12 mouse cellular contexts compared by ENCODE assay signal in the genomic region with DNA sequence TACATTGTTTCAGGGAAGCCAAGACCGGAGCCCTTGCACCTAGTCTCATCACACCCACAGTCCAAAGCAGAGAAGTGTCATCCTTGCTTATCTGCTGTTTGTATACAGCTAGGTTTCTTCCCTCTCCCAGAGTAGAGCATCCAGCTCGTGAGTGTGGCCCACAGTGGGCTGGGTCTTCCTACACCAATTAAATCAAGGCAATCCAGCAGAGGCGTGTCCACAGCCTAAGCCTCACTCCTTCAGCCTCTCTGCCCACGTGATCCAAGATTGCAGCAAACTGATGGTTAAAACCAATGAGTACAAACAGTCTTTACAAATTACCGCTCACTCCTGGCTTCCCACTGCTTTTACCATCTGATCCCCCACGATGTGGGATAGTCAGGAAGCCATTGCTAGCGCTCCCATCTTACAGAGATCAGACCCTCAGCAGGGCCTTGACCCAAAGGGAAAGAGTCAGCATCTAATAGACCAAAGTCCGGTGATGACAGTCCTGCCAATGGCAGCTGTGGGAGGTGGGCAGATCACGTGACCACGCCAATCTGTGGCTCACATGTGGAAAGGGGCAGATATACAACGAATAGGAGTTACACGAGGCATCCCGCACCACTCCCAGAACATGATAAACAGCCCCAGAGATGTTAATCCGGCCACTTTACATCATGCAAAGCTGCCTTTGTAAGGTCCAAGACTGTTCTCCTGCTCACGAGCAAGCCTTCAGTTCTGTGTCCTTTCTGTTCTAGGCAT. TPM values are rescaled to one million over a fixed set of nuclear protein-coding genes. Genes with fewer than 3 reads are reported as not detected.
DNase-seq lines count a peak whose midpoint lies in the region; ATAC-seq and TF ChIP-seq lines count a peak whose summit lies in the region.
"Had no signal": no experiment of that assay in that cellular context is flagged by ENCODE, and none has a peak within 500 bp of the region (broad histone marks: within the 10 kb centered on the region; RNA-seq: fewer than 3 reads in every experiment).

No protein-coding gene starts in this region.

- no peaks in the 10 kb centered on the region for H3K36me3 ChIP-seq in kidney, embryonic 15.5 days
- no peaks in the 10 kb centered on the region for H3K36me3 ChIP-seq in kidney, adult 2 months (ENCODE audit: control insufficient read depth, insufficient read depth, low read length)
- H3K36me3 ChIP-seq in intestine, embryonic 15.5 days, result no peaks in the 10 kb centered on the region
- H3K36me3 ChIP-seq in stomach, postnatal 0 days (ENCODE audit: control insufficient read depth, insufficient read depth, low read length), result no peaks in the 10 kb centered on the region
- H3K36me3 ChIP-seq: limb, embryonic 13.5 days had no signal

- no peak overlapping the region for H3K4me2 ChIP-seq in kidney, embryonic 15.5 days
- no peak overlapping the region for H3K4me2 ChIP-seq in intestine, embryonic 15.5 days (replicated peaks)
- H3K4me2 ChIP-seq in stomach, postnatal 0 days (replicated peaks; ENCODE audit: low read depth), result no peak overlapping the region
- H3K4me2 ChIP-seq: hindbrain, embryonic 14.5 days; limb, embryonic 13.5 days had no signal

- DNase-seq in kidney, adult 2 months, result no peak
- DNase-seq in retina, postnatal 1 day, result peak; percentile 40
- no peak for DNase-seq in retina, embryonic 14.5 days (ENCODE audit: low spot score)
- DNase-seq in stomach, postnatal 0 days (ENCODE audit: low spot score), result no peak
- DNase-seq in cerebellum, postnatal 10 days, result no peak
- no peak for DNase-seq in layer of hippocampus, postnatal 14 days (ENCODE audit: low spot score in 2 of 2)
- DNase-seq: heart, adult 2 months; thymus, adult 18-20 months had no signal

- no peak overlapping the region for H3K27ac ChIP-seq in kidney, embryonic 15.5 days
- no peak overlapping the region for H3K27ac ChIP-seq in kidney, adult 2 months (ENCODE audit: insufficient read depth, low read depth, low read length)
- H3K27ac ChIP-seq in intestine, embryonic 15.5 days, result no peak overlapping the region
- no peak overlapping the region for H3K27ac ChIP-seq in stomach, postnatal 0 days (replicated peaks)
- H3K27ac ChIP-seq: heart, adult 2 months; hindbrain, embryonic 14.5 days; limb, embryonic 13.5 days had no signal

- H3K4me3 ChIP-seq in kidney, embryonic 15.5 days (replicated peaks), result no peak overlapping the region
- no peak overlapping the region for H3K4me3 ChIP-seq in kidney, adult 2 months (ENCODE audit: insufficient read depth, low read depth, low read length)
- no peak overlapping the region for H3K4me3 ChIP-seq in intestine, embryonic 15.5 days (replicated peaks)
- H3K4me3 ChIP-seq in stomach, postnatal 0 days (ENCODE audit: low read depth, low read length), result no peak overlapping the region
- H3K4me3 ChIP-seq: heart, adult 2 months; limb, embryonic 13.5 days had no signal

- H3K9ac ChIP-seq in kidney, embryonic 15.5 days, result no peak overlapping the region
- H3K9ac ChIP-seq in intestine, embryonic 15.5 days, result no peak overlapping the region
- no peak overlapping the region for H3K9ac ChIP-seq in stomach, postnatal 0 days (ENCODE audit: low read length)
- H3K9ac ChIP-seq: hindbrain, embryonic 14.5 days; limb, embryonic 13.5 days had no signal

- no peak for TF ChIP-seq POLR2A in kidney, adult 2 months (IDR thresholded peaks at IDR 0.05; ENCODE audit: low read depth, low read length)

- no peak for TF ChIP-seq CTCF in kidney, adult 2 months (conservative IDR thresholded peaks at IDR 0.05; ENCODE audit: insufficient read depth, insufficient read length, low read depth, low read length)
- no peak for TF ChIP-seq CTCF in stomach, postnatal 0 days (IDR thresholded peaks at IDR 0.05; ENCODE audit: low read depth)

- H3K9me3 ChIP-seq in kidney, embryonic 15.5 days (replicated peaks), result no peaks in the 10 kb centered on the region
- no peaks in the 10 kb centered on the region for H3K9me3 ChIP-seq in intestine, embryonic 15.5 days
- H3K9me3 ChIP-seq in stomach, postnatal 0 days (ENCODE audit: control insufficient read depth, low read length), result no peaks in the 10 kb centered on the region
- H3K9me3 ChIP-seq: limb, embryonic 13.5 days had no signal

- H3K4me1 ChIP-seq in kidney, embryonic 15.5 days, result peaks cover 18% of the 10 kb centered on the region
- H3K4me1 ChIP-seq in kidney, adult 2 months (ENCODE audit: control insufficient read depth, insufficient read depth, low read length), result no peaks in the 10 kb centered on the region; the same call in 1 of the 2 replicates
- H3K4me1 ChIP-seq in intestine, embryonic 15.5 days (replicated peaks), result no peaks in the 10 kb centered on the region
- no peaks in the 10 kb centered on the region for H3K4me1 ChIP-seq in stomach, postnatal 0 days (replicated peaks; ENCODE audit: control insufficient read depth, insufficient read depth)

- TF ChIP-seq EP300 in stomach, postnatal 0 days (optimal IDR thresholded peaks at IDR 0.05), result no peak

- ATAC-seq in kidney, embryonic 15.5 days (replicated peaks; ENCODE audit: low FRiP score), result 0 out of 2 replicates have a peak, but pooled peaks have one; percentile 55
- peak; percentile 80 for ATAC-seq in intestine, embryonic 15.5 days
- 0 out of 2 replicates have a peak, but pooled peaks have one; percentile 26 for ATAC-seq in stomach, postnatal 0 days (ENCODE audit: low FRiP score, low TSS enrichment)

- no peaks in the 10 kb centered on the region for H3K27me3 ChIP-seq in kidney, embryonic 15.5 days
- H3K27me3 ChIP-seq in kidney, adult 2 months (replicated peaks; ENCODE audit: control insufficient read depth, insufficient read depth, low read length), result no peaks in the 10 kb centered on the region
- H3K27me3 ChIP-seq in intestine, embryonic 15.5 days (replicated peaks), result no peaks in the 10 kb centered on the region
- H3K27me3 ChIP-seq in stomach, postnatal 0 days (ENCODE audit: control insufficient read depth, insufficient read depth, low read length), result no peaks in the 10 kb centered on the region

- WGBS in kidney, embryonic 15.5 days, result 69% methylated on average over 15 of the region's 15 CpGs
- WGBS in kidney, adult 2 months, result 77% methylated on average over 15 of the region's 15 CpGs
- 64% methylated on average over 15 of the region's 15 CpGs for WGBS in intestine, embryonic 15.5 days
- 56% methylated on average over 15 of the region's 15 CpGs for WGBS in stomach, postnatal 0 days

RNA-seq across cellular contexts. Expression of gene Sox5, which starts 9.4 kb away (rescaled TPM):
- 14.1 and 14.3 TPM in 2 replicates for polyA plus RNA-seq in kidney, embryonic 15.5 days (2015; fragmentation: Nextera tagmentation; extraction: Ambion mirVana)
- 2.9 and 3.2 TPM in 2 replicates for polyA plus RNA-seq in kidney, adult 2 months (2012; rRNA removed)
- polyA plus RNA-seq in intestine, embryonic 15.5 days (2015; fragmentation: Nextera tagmentation; extraction: Ambion mirVana), result 12.9 and 16.4 TPM in 2 replicates
- 9.0 and 9.8 TPM in 2 replicates for polyA plus RNA-seq in stomach, postnatal 0 days (2015; fragmentation: Nextera tagmentation; extraction: Ambion mirVana)
- total RNA-seq in layer of hippocampus, postnatal 14 days (2021), result 10 to 100 TPM; 39.5 to 48.8 TPM

Comparison
In these comparisons a context has a peak if more than half of its experiments do, and no peak if none do; other contexts are left out.
1. ATAC-seq: peak in every context shown above with its lines; median percentile 80 in intestine, embryonic 15.5 days; 55 in kidney, embryonic 15.5 days; 26 in stomach, postnatal 0 days.